In the genomic region with DNA sequence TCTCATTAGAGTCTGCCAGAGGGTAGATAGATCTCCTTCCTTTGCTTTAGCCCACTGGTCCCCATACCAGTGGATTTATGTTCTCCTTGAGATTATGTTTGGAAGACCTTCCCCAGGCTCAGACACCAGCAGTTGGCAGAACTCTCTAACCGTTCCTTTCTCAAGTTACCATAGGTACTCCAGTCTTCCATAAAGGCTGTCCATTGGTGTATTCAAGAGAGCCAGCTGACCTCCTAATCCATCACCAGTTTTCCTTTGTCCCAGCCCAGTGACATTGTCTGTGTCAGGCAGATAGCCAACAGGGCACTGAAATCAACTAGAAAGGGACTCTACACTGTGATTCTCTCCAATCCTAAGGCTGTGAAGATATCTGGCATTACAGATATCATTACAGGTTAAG, we compare ENCODE assay signal across 30 mouse cellular contexts. TPM values are rescaled to one million over a fixed set of nuclear protein-coding genes. Genes with fewer than 3 reads are reported as not detected.
DNase-seq lines count a peak whose midpoint lies in the region; ATAC-seq and TF ChIP-seq lines count a peak whose summit lies in the region.
"Had no signal": no experiment of that assay in that cellular context is flagged by ENCODE, and none has a peak within 500 bp of the region (broad histone marks: within the 10 kb centered on the region; RNA-seq: fewer than 3 reads in every experiment).

No protein-coding gene starts in this region.

- no peaks in the 10 kb centered on the region for H3K9me3 ChIP-seq in hindbrain, embryonic 14.5 days (ENCODE audit: control insufficient read depth, low read length)
- no peaks in the 10 kb centered on the region for H3K9me3 ChIP-seq in hindbrain, embryonic 11.5 days (ENCODE audit: control insufficient read depth, low read length)
- no peaks in the 10 kb centered on the region for H3K9me3 ChIP-seq in midbrain, postnatal 0 days (ENCODE audit: low read length)
- H3K9me3 ChIP-seq in midbrain, embryonic 16.5 days (replicated peaks; ENCODE audit: control insufficient read depth, low read length, poor library complexity, severe bottlenecking), result no peaks in the 10 kb centered on the region
- no peaks in the 10 kb centered on the region for H3K9me3 ChIP-seq in hindbrain, embryonic 16.5 days (ENCODE audit: control insufficient read depth, low read length)
- H3K9me3 ChIP-seq in neural tube, embryonic 14.5 days (ENCODE audit: control insufficient read depth, low read length), result no peaks in the 10 kb centered on the region
- H3K9me3 ChIP-seq in intestine, postnatal 0 days (ENCODE audit: control insufficient read depth), result no peaks in the 10 kb centered on the region
- H3K9me3 ChIP-seq: embryonic facial prominence, embryonic 10.5 days; embryonic facial prominence, embryonic 13.5 days; forebrain, embryonic 12.5 days; forebrain, embryonic 15.5 days; heart, embryonic 10.5 days; heart, embryonic 13.5 days; intestine, embryonic 15.5 days had no signal

- 30% methylated on average over 1 of the region's 1 CpGs for WGBS in hindbrain, embryonic 14.5 days
- WGBS in hindbrain, embryonic 11.5 days, result 25% methylated on average over 1 of the region's 1 CpGs
- 22% methylated on average over 1 of the region's 1 CpGs for WGBS in midbrain, postnatal 0 days
- WGBS in midbrain, embryonic 16.5 days, result 16% methylated on average over 1 of the region's 1 CpGs
- 23% methylated on average over 1 of the region's 1 CpGs for whole genome bisulfite sequencing in hindbrain, embryonic 16.5 days
- WGBS in neural tube, embryonic 14.5 days, result 14% methylated on average over 1 of the region's 1 CpGs
- 79% methylated on average over 1 of the region's 1 CpGs for WGBS in intestine, postnatal 0 days

- peak; percentile 60; the same call in 1 of the 2 replicates for ATAC-seq in hindbrain, embryonic 14.5 days (ENCODE audit: low FRiP score)
- ATAC-seq in hindbrain, embryonic 11.5 days (ENCODE audit: low FRiP score), result no peak
- 0 out of 2 replicates have a peak, but pooled peaks have one; percentile 31 for ATAC-seq in midbrain, postnatal 0 days (ENCODE audit: low FRiP score)
- no peak for ATAC-seq in midbrain, embryonic 16.5 days
- ATAC-seq in hindbrain, embryonic 16.5 days, result peak; percentile 89
- peak; percentile 76; the same call in 1 of the 2 replicates for ATAC-seq in neural tube, embryonic 14.5 days (ENCODE audit: low read depth)
- ATAC-seq in intestine, postnatal 0 days, result no peak
- ATAC-seq: forebrain, embryonic 15.5 days; intestine, embryonic 15.5 days had no signal

- H3K36me3 ChIP-seq in hindbrain, embryonic 14.5 days (replicated peaks; ENCODE audit: control insufficient read depth, insufficient read depth), result no peaks in the 10 kb centered on the region
- no peaks in the 10 kb centered on the region for H3K36me3 ChIP-seq in hindbrain, embryonic 11.5 days (ENCODE audit: control insufficient read depth, insufficient read depth, low read length)
- no peaks in the 10 kb centered on the region for H3K36me3 ChIP-seq in midbrain, postnatal 0 days (ENCODE audit: insufficient read depth, low read length)
- H3K36me3 ChIP-seq in midbrain, embryonic 16.5 days (ENCODE audit: control insufficient read depth, insufficient read depth, low read length), result no peaks in the 10 kb centered on the region
- H3K36me3 ChIP-seq in hindbrain, embryonic 16.5 days (ENCODE audit: control insufficient read depth, insufficient read depth, low read length), result no peaks in the 10 kb centered on the region
- H3K36me3 ChIP-seq in neural tube, embryonic 14.5 days (ENCODE audit: control insufficient read depth, insufficient read depth, low read length), result no peaks in the 10 kb centered on the region
- no peaks in the 10 kb centered on the region for H3K36me3 ChIP-seq in intestine, postnatal 0 days (ENCODE audit: control insufficient read depth, insufficient read depth)
- H3K36me3 ChIP-seq: embryonic facial prominence, embryonic 10.5 days; embryonic facial prominence, embryonic 13.5 days; forebrain, embryonic 12.5 days; forebrain, embryonic 15.5 days; heart, embryonic 10.5 days; heart, embryonic 13.5 days; intestine, embryonic 15.5 days had no signal

- TF ChIP-seq CTCF in midbrain, postnatal 0 days (IDR thresholded peaks at IDR 0.05), result no peak
- no peak for TF ChIP-seq CTCF in intestine, postnatal 0 days (IDR thresholded peaks at IDR 0.05; ENCODE audit: low read depth)

- no peak overlapping the region for H3K9ac ChIP-seq in hindbrain, embryonic 14.5 days
- no peak overlapping the region for H3K9ac ChIP-seq in hindbrain, embryonic 11.5 days (ENCODE audit: low read depth, low read length)
- H3K9ac ChIP-seq in midbrain, postnatal 0 days (replicated peaks; ENCODE audit: low read length, poor library complexity, severe bottlenecking), result no peak overlapping the region
- no peak overlapping the region for H3K9ac ChIP-seq in midbrain, embryonic 16.5 days (ENCODE audit: low read depth, low read length)
- H3K9ac ChIP-seq in hindbrain, embryonic 16.5 days (ENCODE audit: low read depth, low read length), result no peak overlapping the region
- no peak overlapping the region for H3K9ac ChIP-seq in neural tube, embryonic 14.5 days (replicated peaks; ENCODE audit: low read depth, low read length)
- H3K9ac ChIP-seq in intestine, postnatal 0 days (ENCODE audit: low read depth, low read length), result no peak overlapping the region
- H3K9ac ChIP-seq: embryonic facial prominence, embryonic 13.5 days; forebrain, embryonic 12.5 days; forebrain, embryonic 15.5 days; heart, embryonic 13.5 days; intestine, embryonic 15.5 days had no signal

- H3K27ac ChIP-seq in hindbrain, embryonic 14.5 days, result no peak overlapping the region
- no peak overlapping the region for H3K27ac ChIP-seq in hindbrain, embryonic 11.5 days (ENCODE audit: low read depth, low read length)
- no peak overlapping the region for H3K27ac ChIP-seq in midbrain, postnatal 0 days (ENCODE audit: low read depth, low read length)
- H3K27ac ChIP-seq in midbrain, embryonic 16.5 days (ENCODE audit: low read length), result no peak overlapping the region
- no peak overlapping the region for H3K27ac ChIP-seq in hindbrain, embryonic 16.5 days (ENCODE audit: low read depth, low read length)
- no peak overlapping the region for H3K27ac ChIP-seq in neural tube, embryonic 14.5 days (ENCODE audit: low read depth, low read length)
- H3K27ac ChIP-seq in intestine, postnatal 0 days (ENCODE audit: low read depth, low read length), result no peak overlapping the region
- H3K27ac ChIP-seq: embryonic facial prominence, embryonic 10.5 days; embryonic facial prominence, embryonic 13.5 days; forebrain, embryonic 12.5 days; forebrain, embryonic 15.5 days; heart, adult 2 months; heart, embryonic 10.5 days; heart, embryonic 13.5 days; intestine, embryonic 15.5 days had no signal

- no peak overlapping the region for H3K4me2 ChIP-seq in hindbrain, embryonic 14.5 days (replicated peaks)
- H3K4me2 ChIP-seq in hindbrain, embryonic 11.5 days (replicated peaks; ENCODE audit: low read depth, low read length), result no peak overlapping the region
- no peak overlapping the region for H3K4me2 ChIP-seq in midbrain, postnatal 0 days (ENCODE audit: low read depth, low read length, poor library complexity, severe bottlenecking)
- H3K4me2 ChIP-seq in midbrain, embryonic 16.5 days (ENCODE audit: low read length), result no peak overlapping the region
- H3K4me2 ChIP-seq in hindbrain, embryonic 16.5 days (ENCODE audit: low read length), result no peak overlapping the region
- no peak overlapping the region for H3K4me2 ChIP-seq in neural tube, embryonic 14.5 days (ENCODE audit: low read depth, low read length)
- no peak overlapping the region for H3K4me2 ChIP-seq in intestine, postnatal 0 days (replicated peaks; ENCODE audit: low read depth)
- H3K4me2 ChIP-seq: embryonic facial prominence, embryonic 13.5 days; forebrain, embryonic 12.5 days; forebrain, embryonic 15.5 days; heart, embryonic 13.5 days; intestine, embryonic 15.5 days had no signal

- DNase-seq in hindbrain, embryonic 14.5 days (ENCODE audit: low spot score), result no peak
- no peak for DNase-seq in hindbrain, embryonic 11.5 days (ENCODE audit: low spot score)
- peak; percentile 41 for DNase-seq in midbrain, postnatal 0 days (ENCODE audit: low spot score)
- DNase-seq in T-cell, adult 2 months (ENCODE audit: low spot score), result no peak
- DNase-seq: adrenal gland, adult 8-10 months; adrenal gland, postnatal 25 days; cerebellum, adult 18-20 months; cerebellum, adult 9-10 months; cerebellum, postnatal 14 days; gastrocnemius, postnatal 25 days; heart, adult 2 months; heart, postnatal 14 days; heart, postnatal 4 days had no signal

- no peaks in the 10 kb centered on the region for H3K4me1 ChIP-seq in hindbrain, embryonic 14.5 days (replicated peaks; ENCODE audit: control insufficient read depth, insufficient read depth, low read length)
- no peaks in the 10 kb centered on the region for H3K4me1 ChIP-seq in hindbrain, embryonic 11.5 days (replicated peaks; ENCODE audit: control insufficient read depth, insufficient read depth, low read length)
- H3K4me1 ChIP-seq in midbrain, postnatal 0 days (ENCODE audit: insufficient read depth, low read length), result no peaks in the 10 kb centered on the region
- no peaks in the 10 kb centered on the region for H3K4me1 ChIP-seq in midbrain, embryonic 16.5 days (ENCODE audit: control insufficient read depth, insufficient read depth, low read length)
- H3K4me1 ChIP-seq in hindbrain, embryonic 16.5 days (ENCODE audit: control insufficient read depth, insufficient read depth, low read depth, low read length), result no peaks in the 10 kb centered on the region
- no peaks in the 10 kb centered on the region for H3K4me1 ChIP-seq in neural tube, embryonic 14.5 days (ENCODE audit: control insufficient read depth, insufficient read depth, low read length)
- H3K4me1 ChIP-seq in intestine, postnatal 0 days (replicated peaks; ENCODE audit: control insufficient read depth, insufficient read depth, low read length), result no peaks in the 10 kb centered on the region
- H3K4me1 ChIP-seq: embryonic facial prominence, embryonic 10.5 days; embryonic facial prominence, embryonic 13.5 days; forebrain, embryonic 12.5 days; forebrain, embryonic 15.5 days; heart, embryonic 10.5 days; heart, embryonic 13.5 days; intestine, embryonic 15.5 days had no signal

- H3K4me3 ChIP-seq in hindbrain, embryonic 14.5 days (replicated peaks; ENCODE audit: low read length), result no peak overlapping the region
- H3K4me3 ChIP-seq in hindbrain, embryonic 11.5 days (ENCODE audit: low read depth, low read length), result no peak overlapping the region
- no peak overlapping the region for H3K4me3 ChIP-seq in midbrain, postnatal 0 days (ENCODE audit: low read depth, low read length)
- no peak overlapping the region for H3K4me3 ChIP-seq in midbrain, embryonic 16.5 days (ENCODE audit: low read depth, low read length)
- H3K4me3 ChIP-seq in hindbrain, embryonic 16.5 days (ENCODE audit: low read length), result no peak overlapping the region
- H3K4me3 ChIP-seq in neural tube, embryonic 14.5 days (ENCODE audit: low read depth, low read length), result no peak overlapping the region
- H3K4me3 ChIP-seq in intestine, postnatal 0 days (ENCODE audit: low read depth, low read length), result no peak overlapping the region
- H3K4me3 ChIP-seq: embryonic facial prominence, embryonic 10.5 days; embryonic facial prominence, embryonic 13.5 days; erythroblast, embryonic 14.5 days; forebrain, embryonic 12.5 days; forebrain, embryonic 15.5 days; heart, adult 2 months; heart, embryonic 10.5 days; heart, embryonic 13.5 days; intestine, embryonic 15.5 days had no signal

- H3K27me3 ChIP-seq in hindbrain, embryonic 14.5 days (ENCODE audit: control insufficient read depth, insufficient read depth, low read length), result no peaks in the 10 kb centered on the region
- H3K27me3 ChIP-seq in hindbrain, embryonic 11.5 days (ENCODE audit: control insufficient read depth, insufficient read depth, low read length), result no peaks in the 10 kb centered on the region
- no peaks in the 10 kb centered on the region for H3K27me3 ChIP-seq in midbrain, postnatal 0 days (ENCODE audit: insufficient read depth, low read length)
- no peaks in the 10 kb centered on the region for H3K27me3 ChIP-seq in midbrain, embryonic 16.5 days (ENCODE audit: control insufficient read depth, insufficient read depth, low read depth, low read length)
- H3K27me3 ChIP-seq in hindbrain, embryonic 16.5 days (replicated peaks; ENCODE audit: control insufficient read depth, insufficient read depth, low read length), result no peaks in the 10 kb centered on the region
- H3K27me3 ChIP-seq in neural tube, embryonic 14.5 days (ENCODE audit: control insufficient read depth, insufficient read depth, low read length), result no peaks in the 10 kb centered on the region
- H3K27me3 ChIP-seq in intestine, postnatal 0 days (replicated peaks; ENCODE audit: control insufficient read depth, insufficient read depth, low read length), result no peaks in the 10 kb centered on the region
- H3K27me3 ChIP-seq: embryonic facial prominence, embryonic 13.5 days; forebrain, embryonic 12.5 days; forebrain, embryonic 15.5 days; heart, embryonic 13.5 days; intestine, embryonic 15.5 days had no signal

RNA-seq across cellular contexts. Expression of a gene that starts 9.0 kb away (rescaled TPM):
- polyA plus RNA-seq in hindbrain, embryonic 14.5 days (2014; fragmentation: Nextera tagmentation; extraction: Ambion mirVana), result 0.90 TPM in 1 of 2 replicates, not detected in the other
- not detected in 2 replicates for polyA plus RNA-seq in hindbrain, embryonic 11.5 days (2014; fragmentation: Nextera tagmentation; extraction: Ambion mirVana)
- not detected in 2 replicates for total RNA-seq in midbrain, postnatal 0 days (2014; rRNA removed)
- polyA plus RNA-seq in midbrain, postnatal 0 days (2015; fragmentation: Nextera tagmentation; extraction: Ambion mirVana), result not detected in 2 replicates
- polyA plus RNA-seq in midbrain, embryonic 16.5 days (2015; fragmentation: Nextera tagmentation; extraction: Ambion mirVana), result not detected in 2 replicates
- 0.39 and 0.42 TPM in 2 replicates for polyA plus RNA-seq in hindbrain, embryonic 16.5 days (2015; fragmentation: Nextera tagmentation; extraction: Ambion mirVana)
- polyA plus RNA-seq in neural tube, embryonic 14.5 days (2014; fragmentation: Nextera tagmentation; extraction: Ambion mirVana), result 0.39 TPM in 1 of 2 replicates, not detected in the other
- 0.25 and 0.43 TPM in 2 replicates for polyA plus RNA-seq in intestine, postnatal 0 days (2015; fragmentation: Nextera tagmentation; extraction: Ambion mirVana)
- total RNA-seq: adrenal gland, adult 8-10 months; adrenal gland, postnatal 25 days; gastrocnemius, adult 8-10 months; gastrocnemius, postnatal 25 days; heart, adult 2 months; heart, postnatal 14 days; heart, postnatal 4 days; MEL had no signal
- polyA plus RNA-seq: activated CD4-positive, CD25-positive, alpha-beta regulatory T cell, adult 4 months; C2C12; CD4-positive, CD25-positive, alpha-beta regulatory T cell, adult 4 months; erythroblast, embryonic 14.5 days; forebrain, embryonic 15.5 days; heart, embryonic 10.5 days; heart, embryonic 13.5 days; intestine, embryonic 15.5 days had no signal

Comparison
In these comparisons a context has a peak if more than half of its experiments do, and no peak if none do; other contexts are left out.
1. ATAC-seq: peak in hindbrain, embryonic 14.5 days (single experiment), midbrain, postnatal 0 days (single experiment), hindbrain, embryonic 16.5 days (single experiment) and neural tube, embryonic 14.5 days (single experiment); none in hindbrain, embryonic 11.5 days (single experiment), midbrain, embryonic 16.5 days (single experiment) and intestine, postnatal 0 days (single experiment).